Mouse (Mus musculus) macrophage (primary cell): ENCODE data around the gene Vat1l. TPM values are rescaled to one million over a fixed set of nuclear protein-coding genes. Genes with fewer than 3 reads are reported as not detected.

Experiments
- H3K27ac ChIP-seq: fragments of 350-480 bp; formaldehyde crosslinking; 2 replicates; pipeline ENCODE4 v1.9.0; 2021
- H3K36me3 ChIP-seq: fragments of 350-480 bp; formaldehyde crosslinking; 2 replicates; pipeline ENCODE4 v1.9.0; 2021; ENCODE audit errors: inconsistent target
- H3K4me3 ChIP-seq: fragments of 350-480 bp; formaldehyde crosslinking; 2 replicates; pipeline ENCODE4 v1.9.0; 2021; ENCODE audit errors: inconsistent target
- H3K79me2 ChIP-seq: fragments of 350-480 bp; formaldehyde crosslinking; 2 replicates; pipeline ENCODE4 v1.9.0; 2021; ENCODE audit errors: inconsistent target
- WGBS: methylation state at CpG from one replicate; pipeline ENCODE4 v1.1.7; 2026; ENCODE audit warnings: inconsistent platforms; ENCODE audit not compliant: missing documents; 5-methylcytosine and 5-hydroxymethylcytosine counted together
- polyA plus RNA-seq: library from polyadenylated mRNA; stranded (reverse); fragments of 250-400 nt; gene quantifications from 3 replicates; pipeline ENCODE4 v1.2.4, GENCODE M21; 2018; ENCODE audit warnings: inconsistent platforms

The Vat1l gene
- polyA plus RNA-seq, 1 experiment from 2014 or later = not detected

DNA sequence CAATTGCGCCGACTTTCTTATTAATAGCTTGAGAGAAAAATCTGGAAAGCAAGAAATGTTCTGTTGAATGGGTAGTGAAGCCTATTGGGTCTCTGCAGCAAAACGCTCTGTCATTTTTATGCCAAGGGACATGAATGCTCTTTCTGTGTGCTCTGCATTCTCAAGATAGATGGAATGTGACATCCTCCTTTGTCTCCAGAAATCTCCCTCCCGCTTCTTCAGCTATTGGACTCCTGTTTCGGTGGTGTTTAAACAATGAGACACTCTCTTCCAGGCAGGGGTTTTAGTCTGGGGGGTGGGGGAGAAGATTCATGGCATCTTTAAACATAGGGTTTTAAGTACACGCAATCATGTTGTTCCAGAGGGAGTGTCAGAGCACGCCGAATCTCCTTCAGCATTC is 130.3 kb downstream of the Vat1l start:
- no peaks in the 10 kb centered on the region for H3K36me3 ChIP-seq
- no peak overlapping the region for H3K27ac ChIP-seq
- 95% methylated on average over 8 of the region's 8 CpGs for WGBS

DNA sequence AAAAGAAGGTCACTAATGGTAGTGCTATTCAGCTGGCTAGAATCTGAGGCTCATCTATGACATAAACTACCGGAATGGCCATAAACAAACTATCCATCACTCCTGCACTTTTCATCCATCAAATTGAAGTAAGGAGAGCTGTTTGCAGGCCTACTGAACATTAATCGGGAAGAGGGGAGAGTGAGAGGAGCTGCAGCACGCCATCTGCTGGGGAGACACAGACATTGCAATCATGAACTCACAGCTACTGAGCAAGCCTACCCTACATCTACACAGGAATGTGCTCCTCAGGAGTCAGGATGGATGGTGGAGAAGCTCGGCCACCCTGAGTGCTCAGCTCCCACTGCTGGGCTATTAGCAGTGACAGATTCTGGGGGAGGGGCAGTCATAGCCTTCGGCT is 136.9 kb downstream of the Vat1l start:
- no peaks in the 10 kb centered on the region for H3K79me2 ChIP-seq
- WGBS = 67% methylated on average over 5 of the region's 5 CpGs
- no peak overlapping the region for H3K27ac ChIP-seq
- no peak overlapping the region for H3K4me3 ChIP-seq
- no peaks in the 10 kb centered on the region for H3K36me3 ChIP-seq

More for the DNA sequence above, 130.3 kb downstream of the Vat1l start:
- Histone ChIP-seq H3K79me2 (no peaks in the 10 kb centered on the region), H3K4me3 (no peak overlapping the region)

DNA sequence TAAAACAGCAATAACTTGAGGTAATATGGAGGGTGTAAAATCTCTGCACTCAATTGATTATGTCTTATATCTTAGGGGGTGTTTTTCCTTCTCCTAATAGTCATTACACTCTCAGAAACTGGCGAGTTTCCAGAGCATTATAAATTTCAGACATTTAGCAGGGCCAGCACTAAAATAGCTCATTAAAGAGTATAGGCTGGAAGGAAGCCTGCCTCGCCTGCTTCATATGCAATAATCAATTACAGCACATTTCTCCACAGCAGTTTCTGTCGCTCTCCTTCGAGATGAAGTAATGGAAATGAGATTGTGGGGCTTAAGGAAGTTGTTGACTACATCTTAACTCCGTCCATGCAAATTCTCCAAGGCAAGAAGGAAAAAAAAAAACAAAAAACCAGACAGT is 139.4 kb downstream of the Vat1l start:
- H3K36me3 ChIP-seq = no peaks in the 10 kb centered on the region
- H3K4me3 ChIP-seq = no peak overlapping the region
- no peak overlapping the region for H3K27ac ChIP-seq
- no peaks in the 10 kb centered on the region for H3K79me2 ChIP-seq
- 87% methylated on average over 5 of the region's 5 CpGs for WGBS

DNA sequence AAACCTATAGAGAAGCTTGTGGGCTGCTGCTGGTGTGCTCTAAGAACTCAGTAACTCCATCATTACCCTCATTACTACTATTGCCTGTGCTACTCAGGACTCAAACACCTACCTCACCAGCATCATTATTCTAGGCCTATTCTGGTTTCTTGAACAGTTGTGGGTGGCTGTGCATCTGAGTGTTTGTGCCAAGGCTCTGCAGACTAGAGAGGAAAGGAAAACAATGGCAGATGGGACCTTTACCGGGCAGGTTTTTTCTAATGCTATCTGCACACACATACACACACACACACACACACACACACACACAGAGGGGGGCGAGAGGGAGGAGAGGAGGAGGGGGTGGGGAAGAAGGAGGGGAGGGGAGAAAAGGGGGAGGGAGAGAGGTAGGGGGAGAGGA is 140.6 kb downstream of the Vat1l start:
- Histone ChIP-seq H3K4me3 (no peak overlapping the region), H3K27ac (no peak overlapping the region), H3K79me2 (no peaks in the 10 kb centered on the region), H3K36me3 (no peaks in the 10 kb centered on the region)
- 80% methylated on average over 1 of the region's 2 CpGs for WGBS

DNA sequence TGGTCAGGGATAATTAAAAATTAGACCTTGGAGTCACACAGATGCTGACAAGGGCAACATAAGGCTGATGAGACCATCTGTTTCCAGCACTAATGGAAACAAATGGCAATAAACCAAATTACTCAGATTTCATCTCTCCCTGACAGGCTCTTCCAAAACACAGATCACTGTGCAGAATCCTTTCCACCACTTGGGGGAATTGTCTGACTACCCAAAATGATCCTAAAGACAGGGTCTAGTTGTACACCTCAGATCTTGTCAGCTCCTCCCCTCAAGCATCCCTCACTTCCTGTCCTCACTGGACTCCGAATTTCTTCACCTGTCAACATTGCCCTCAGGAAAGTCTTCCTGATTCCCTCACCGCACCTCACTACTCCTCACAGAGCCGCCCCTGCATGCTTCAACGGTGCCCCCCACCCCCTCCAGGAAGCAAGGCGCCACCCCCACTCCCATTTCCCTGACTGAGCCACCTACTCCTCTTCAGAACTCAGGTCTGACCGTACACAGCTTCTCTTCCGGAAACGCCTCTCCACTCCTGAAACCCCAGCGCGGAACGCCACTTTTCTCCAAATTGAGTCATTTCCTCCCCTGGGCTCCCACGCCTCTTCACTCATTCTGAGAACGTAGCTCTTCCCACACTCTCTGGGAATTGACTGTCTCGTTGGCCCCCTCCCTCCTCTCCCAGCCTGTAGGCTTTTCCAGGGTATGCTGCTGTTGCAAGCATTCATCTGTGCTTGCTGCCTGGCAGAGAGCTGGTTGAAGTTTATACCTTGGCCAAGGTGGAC is 146.4 kb downstream of the Vat1l start:
- WGBS = 23% methylated on average over 14 of the region's 14 CpGs
- no peaks in the 10 kb centered on the region for H3K79me2 ChIP-seq
- H3K4me3 ChIP-seq = no peak overlapping the region
- H3K27ac ChIP-seq = no peak overlapping the region
- H3K36me3 ChIP-seq = no peaks in the 10 kb centered on the region

DNA sequence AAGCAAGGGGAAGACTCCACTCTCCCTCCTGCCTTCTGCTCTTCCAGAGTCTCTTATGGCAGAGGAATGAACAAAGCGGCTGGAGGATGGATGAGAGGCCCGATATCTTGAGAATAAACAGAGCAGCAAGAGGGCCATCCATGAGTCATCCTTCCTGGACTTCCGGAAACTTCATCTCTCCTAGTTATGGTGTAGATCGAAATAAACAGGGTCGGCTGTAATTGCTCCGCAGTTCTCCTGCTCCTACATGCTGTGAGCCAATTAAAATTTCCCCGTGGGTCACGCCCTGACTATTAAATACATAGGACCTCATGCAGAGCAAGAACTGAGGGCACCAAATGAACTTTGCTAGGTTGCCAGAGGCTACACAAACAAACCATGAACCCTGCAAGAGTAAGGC is 155.1 kb downstream of the Vat1l start:
- Histone ChIP-seq H3K36me3 (no peaks in the 10 kb centered on the region), H3K79me2 (no peaks in the 10 kb centered on the region), H3K27ac (no peak overlapping the region), H3K4me3 (no peak overlapping the region)
- 63% methylated on average over 8 of the region's 8 CpGs for WGBS

DNA sequence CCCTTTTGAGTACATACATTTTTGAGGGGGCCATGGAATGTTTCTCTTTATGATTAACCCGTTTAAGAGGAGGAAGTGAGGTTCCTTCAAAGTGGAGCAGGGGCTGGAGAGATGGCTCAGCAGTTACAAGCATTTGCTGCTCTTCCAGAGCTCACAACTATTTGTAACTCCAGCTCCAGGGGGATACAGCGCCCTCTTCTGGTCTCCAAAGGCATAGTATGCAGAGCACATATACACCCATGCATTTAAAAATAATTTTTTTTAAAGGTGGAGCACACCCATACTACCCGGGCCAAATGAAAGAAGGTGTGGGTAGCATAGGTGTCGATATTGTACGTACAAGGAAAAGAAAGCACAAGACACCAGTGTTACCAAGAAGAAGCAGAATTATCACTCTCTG is 157.8 kb downstream of the Vat1l start:
- H3K4me3 ChIP-seq = no peak overlapping the region
- H3K27ac ChIP-seq = no peak overlapping the region
- no peaks in the 10 kb centered on the region for H3K36me3 ChIP-seq
- no peaks in the 10 kb centered on the region for H3K79me2 ChIP-seq
- 59% methylated on average over 5 of the region's 5 CpGs for WGBS

DNA sequence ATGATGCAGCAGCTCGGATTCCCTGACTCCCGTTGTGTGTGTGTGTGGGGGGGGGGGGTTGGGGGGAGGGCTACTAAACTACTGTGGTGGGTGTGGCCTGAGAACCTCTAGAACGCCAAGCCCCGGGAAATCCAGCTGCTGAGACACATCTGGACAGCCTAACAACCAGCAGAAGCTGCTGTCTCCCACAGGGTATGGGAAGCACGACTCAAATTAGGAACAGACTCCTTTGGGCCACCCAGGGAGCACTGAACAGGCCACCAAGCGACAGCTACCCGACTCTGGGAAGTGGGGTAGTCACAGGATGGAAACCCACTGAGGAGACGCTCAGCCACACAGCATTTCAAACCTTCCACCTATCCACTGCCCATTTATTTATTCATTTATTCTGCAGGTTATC is 158.2 kb downstream of the Vat1l start:
- no peak overlapping the region for H3K4me3 ChIP-seq
- 93% methylated on average over 7 of the region's 8 CpGs for WGBS
- no peaks in the 10 kb centered on the region for H3K79me2 ChIP-seq
- no peak overlapping the region for H3K27ac ChIP-seq
- H3K36me3 ChIP-seq = no peaks in the 10 kb centered on the region

DNA sequence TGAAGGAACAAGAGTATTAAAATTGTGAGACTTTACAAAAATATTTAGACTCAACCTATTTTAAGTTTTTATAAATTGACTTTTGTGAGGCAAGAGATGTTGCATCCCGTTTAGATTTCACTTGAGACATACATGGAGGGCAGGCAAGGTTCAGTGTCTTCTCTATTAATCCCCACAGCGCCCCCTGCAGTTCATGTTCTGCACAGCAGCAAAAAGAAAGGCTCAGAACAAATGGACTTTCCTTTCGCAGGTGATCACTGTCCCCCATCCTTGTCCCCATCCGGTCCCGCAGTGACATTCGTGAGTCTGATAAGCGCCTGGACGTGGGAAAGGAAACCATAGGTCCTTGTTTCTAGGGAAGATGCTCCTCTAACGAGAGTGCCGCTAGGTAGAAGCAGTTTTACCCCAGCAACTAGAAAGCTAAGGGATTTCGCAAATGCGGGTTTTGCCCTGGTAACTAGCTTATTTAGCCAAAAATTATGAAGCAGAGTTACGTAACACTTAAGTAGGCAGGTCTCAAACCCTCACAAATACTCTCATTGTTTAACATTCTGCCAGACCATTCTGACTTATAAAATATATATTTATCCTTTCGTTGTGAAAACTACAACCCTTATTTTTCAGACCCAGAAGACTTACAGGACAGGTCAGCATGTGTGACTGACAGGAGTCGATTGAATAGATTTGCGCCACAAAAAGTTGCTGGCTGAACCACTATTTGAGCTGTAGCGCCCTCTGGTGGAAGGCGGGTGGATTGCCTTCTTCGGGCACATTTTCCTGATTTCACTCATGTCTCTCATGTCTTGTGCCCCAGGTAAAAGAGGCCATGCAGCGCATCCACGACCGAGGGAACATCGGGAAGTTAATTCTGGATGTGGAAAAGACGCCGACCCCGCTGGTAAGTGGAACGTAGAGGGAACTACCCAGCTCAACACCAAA is 163.9 kb downstream of the Vat1l start:
- WGBS = 33% methylated on average over 27 of the region's 27 CpGs
- Histone ChIP-seq H3K4me3 (no peak overlapping the region), H3K36me3 (no peaks in the 10 kb centered on the region), H3K27ac (no peak overlapping the region), H3K79me2 (no peaks in the 10 kb centered on the region)

DNA sequence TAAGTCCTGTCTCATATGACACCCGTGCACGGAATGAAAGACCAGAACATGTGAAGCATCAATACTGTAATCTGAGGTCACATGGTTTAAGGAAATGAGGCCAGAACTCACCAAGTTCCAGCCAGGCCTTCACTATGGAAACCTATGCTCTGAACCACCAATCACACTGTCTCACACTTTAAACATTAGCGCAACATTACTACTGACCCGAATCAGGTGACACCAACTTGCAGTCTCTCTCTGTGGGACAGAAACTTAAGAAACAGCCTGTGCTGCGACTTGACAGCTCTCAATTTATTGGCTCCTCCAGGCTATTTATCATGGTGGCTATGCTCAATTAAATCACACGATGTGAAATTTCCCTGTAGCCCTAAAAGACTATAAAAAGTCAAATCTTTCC is 169.0 kb downstream of the Vat1l start:
- 86% methylated on average over 6 of the region's 6 CpGs for WGBS
- Histone ChIP-seq H3K36me3 (no peaks in the 10 kb centered on the region), H3K4me3 (no peak overlapping the region), H3K79me2 (no peaks in the 10 kb centered on the region), H3K27ac (no peak overlapping the region)

DNA sequence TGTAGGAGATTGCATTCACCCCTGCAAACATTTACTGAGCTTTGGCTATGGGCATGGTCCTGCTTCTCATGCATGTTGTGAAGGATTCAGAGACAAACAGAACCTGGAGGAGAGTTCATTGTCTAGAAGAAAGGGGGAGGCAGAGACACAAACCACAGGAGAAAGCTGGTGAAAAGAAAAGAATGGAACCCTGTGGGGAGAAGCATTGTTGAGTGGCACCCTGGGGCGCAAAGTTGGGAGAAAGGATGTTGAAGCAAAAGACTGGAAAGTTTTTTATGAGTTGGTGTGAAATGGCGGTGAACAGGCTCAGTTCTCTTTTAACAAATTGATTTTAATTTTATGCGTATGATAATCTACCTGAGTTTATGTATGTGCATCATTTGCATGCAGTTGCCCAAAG is 178.8 kb downstream of the Vat1l start:
- WGBS = 94% methylated on average over 3 of the region's 3 CpGs
- Histone ChIP-seq H3K79me2 (no peaks in the 10 kb centered on the region), H3K27ac (no peak overlapping the region), H3K36me3 (no peaks in the 10 kb centered on the region), H3K4me3 (no peak overlapping the region)

DNA sequence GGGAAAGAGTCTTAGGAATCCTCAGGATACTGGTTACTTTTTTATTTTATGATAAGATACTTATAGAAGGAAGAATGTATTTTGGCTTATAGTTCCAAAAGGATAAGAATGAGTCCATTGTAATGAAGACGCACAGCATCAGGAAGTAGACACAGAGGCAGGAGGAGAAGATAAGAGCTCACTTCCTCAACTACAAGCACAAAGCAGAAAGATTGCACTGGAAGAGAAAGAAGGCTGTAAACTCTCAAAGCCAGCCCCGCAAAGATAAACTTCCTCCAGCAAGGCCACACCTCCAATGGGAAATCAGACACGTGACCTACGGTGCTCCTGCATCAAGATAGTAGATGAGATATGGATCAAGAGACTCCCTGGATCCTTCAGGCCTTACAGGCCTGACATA is 182.1 kb downstream of the Vat1l start:
- Histone ChIP-seq H3K79me2 (no peaks in the 10 kb centered on the region), H3K4me3 (no peak overlapping the region), H3K36me3 (no peaks in the 10 kb centered on the region), H3K27ac (no peak overlapping the region)
- 8% methylated on average over 4 of the region's 4 CpGs for WGBS

DNA sequence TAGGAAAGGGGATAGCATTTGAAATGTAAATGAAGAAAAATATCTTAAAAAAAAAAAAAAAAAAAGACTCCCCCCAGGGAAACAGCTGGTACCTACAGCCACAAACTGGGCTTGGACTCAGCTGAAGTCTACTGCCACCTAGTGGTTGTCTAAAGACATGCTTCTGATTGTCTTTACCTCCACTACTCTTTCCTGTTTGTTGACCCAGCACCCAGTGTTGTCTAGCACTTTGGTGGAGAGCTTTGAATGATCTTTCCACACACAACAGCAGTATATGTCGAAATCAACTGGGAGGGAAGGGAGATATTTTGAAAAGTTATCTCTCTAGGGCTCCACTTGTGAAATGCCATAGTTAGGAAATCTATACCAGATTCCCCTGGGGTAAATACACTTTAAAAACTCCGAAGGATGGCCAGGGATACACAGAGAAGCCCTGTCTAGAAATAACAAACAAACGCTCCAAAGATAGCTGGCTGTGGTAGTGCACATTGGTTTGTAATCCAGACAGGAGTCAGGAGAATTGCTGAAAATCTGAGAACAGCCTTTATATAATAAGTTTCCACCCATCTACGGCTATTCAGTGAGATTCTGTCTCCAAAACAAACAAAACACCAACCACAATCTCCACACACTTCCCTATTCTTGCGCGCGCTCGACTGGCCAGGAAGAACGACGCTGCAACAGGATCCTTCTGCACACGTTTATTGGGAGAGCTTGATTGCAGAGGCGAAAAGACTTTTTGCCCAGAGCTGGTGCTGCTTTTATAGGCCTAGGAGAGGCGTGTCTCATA is 185.2 kb downstream of the Vat1l start:
- no peaks in the 10 kb centered on the region for H3K79me2 ChIP-seq
- H3K4me3 ChIP-seq = no peak overlapping the region
- WGBS = 32% methylated on average over 6 of the region's 13 CpGs
- H3K36me3 ChIP-seq = no peaks in the 10 kb centered on the region
- no peak overlapping the region for H3K27ac ChIP-seq

DNA sequence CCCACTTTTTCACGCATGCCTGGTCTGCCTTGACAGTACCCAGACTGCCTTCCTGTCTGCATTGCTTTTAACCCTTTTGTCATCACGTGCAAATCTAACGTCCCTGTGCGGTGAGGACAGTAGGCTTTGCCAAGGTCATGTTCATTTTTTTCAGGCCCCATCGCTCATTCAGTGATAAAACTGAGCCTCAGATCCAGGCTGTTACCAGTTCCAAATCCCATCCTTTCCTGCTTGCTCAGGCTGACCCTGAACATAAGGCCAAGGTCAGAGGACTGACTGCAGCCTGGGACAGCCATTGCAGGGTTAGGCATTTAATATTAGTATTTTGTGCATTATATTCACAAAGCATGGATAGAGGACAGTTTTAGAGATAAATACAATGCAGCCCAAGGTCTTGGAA is 192.9 kb downstream of the Vat1l start:
- WGBS = 94% methylated on average over 5 of the region's 5 CpGs
- H3K36me3 ChIP-seq = no peaks in the 10 kb centered on the region

More for the DNA sequence above, 192.9 kb downstream of the Vat1l start:
- Histone ChIP-seq H3K4me3 (no peak overlapping the region), H3K79me2 (no peaks in the 10 kb centered on the region), H3K27ac (no peak overlapping the region)
